Mouse (Mus musculus) T-helper 2 cell (primary cell): ENCODE measurements around the gene Notch2.
"Not testable (repeated sequence)": the region's sequence is repeated elsewhere in the genome, so short reads cannot be mapped to it uniquely, and the experiment has no call there.

Experiments used
- in situ Hi-C: fragments of 300-600 bp; cut with MboI, MseI; formaldehyde crosslinking; loops from one replicate; pipeline ENCODE4 v1.15.1; 2025; ENCODE audit warnings: high pct_unique_total_duplicates

Notch2 gene

GRCm38 (mm10) chr3:98096981-98097380 is 83.7 kb downstream of the Notch2 start:
- in situ Hi-C loops: no loop called here

GRCm38 (mm10) chr3:98098676-98099075 is 85.3 kb downstream of the Notch2 start:
- in situ Hi-C loops: no loop called here

- in situ Hi-C loops: no loop called here
Observed at GRCm38 (mm10) chr3:98099287-98099686, 86.0 kb downstream of the Notch2 start.

GRCm38 (mm10) chr3:98101541-98101940 is 88.2 kb downstream of the Notch2 start:
- in situ Hi-C loops: loop anchor here (25.0 kb wide), 1 partner anchor 189 kb away; the partner anchor contains the start of gene Sec22b

DNA sequence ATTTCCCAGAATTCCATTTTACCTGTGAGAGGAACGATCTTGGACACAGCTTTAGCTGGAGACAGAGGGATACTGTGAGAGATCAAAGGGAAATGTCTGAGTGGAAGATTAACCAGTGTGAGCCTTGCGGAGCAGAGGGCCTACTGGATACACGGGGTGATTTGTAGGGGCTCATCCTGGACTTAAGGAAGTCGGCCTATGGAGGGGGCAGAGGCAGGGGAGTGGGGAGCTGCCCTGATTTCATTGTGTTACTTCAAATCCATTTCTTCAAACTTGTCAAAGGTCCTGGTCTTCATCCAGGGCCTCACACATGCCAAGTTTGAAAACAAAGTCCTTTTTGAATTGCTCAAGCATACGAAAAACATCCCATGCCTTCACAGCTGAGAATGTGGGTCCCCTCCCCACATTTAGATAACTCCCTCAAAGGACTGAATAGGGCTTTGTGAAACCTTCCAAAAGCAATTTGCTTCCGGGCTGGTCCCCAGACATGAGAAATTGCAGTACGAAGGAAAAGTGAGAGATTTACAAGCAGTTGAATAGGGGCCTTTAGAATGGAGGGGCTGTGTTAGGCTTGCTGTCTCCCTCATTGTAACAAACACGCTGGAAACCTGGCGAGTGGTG is 91.6 kb downstream of the Notch2 start:
- in situ Hi-C loops: loop anchor here (25.0 kb wide), 1 partner anchor 193 kb away; the partner anchor contains the start of gene Sec22b

- in situ Hi-C loops: loop anchor here (25.0 kb wide), 1 partner anchor 193 kb away; the partner anchor contains the start of gene Sec22b
Observed at GRCm38 (mm10) chr3:98105496-98105895, 92.2 kb downstream of the Notch2 start.

DNA sequence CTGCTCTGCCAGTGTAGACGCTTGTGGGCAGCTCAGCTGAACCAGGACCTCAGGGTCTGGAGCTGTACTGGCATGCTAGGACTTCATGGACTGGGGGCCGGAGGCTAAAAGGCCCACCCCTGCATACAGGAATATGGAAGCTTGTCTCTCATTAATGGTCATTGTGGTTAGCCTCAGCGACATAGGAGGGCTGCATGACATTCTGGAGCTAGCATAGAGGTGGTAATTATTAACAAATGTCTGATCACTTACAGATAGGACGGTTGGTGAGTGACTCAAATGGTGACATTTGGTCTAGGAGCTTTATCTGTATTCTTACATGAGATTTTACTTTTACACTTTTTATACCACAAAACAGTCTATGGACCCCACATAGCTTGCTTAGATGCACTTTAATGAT is 92.8 kb downstream of the Notch2 start:
- in situ Hi-C loops: loop anchor here (25.0 kb wide), 1 partner anchor 194 kb away; the partner anchor contains the start of gene Sec22b

GRCm38 (mm10) chr3:98106590-98107313 is 93.4 kb downstream of the Notch2 start:
- in situ Hi-C loops: loop anchor here (25.0 kb wide), 1 partner anchor 194 kb away; the partner anchor contains the start of gene Sec22b

DNA sequence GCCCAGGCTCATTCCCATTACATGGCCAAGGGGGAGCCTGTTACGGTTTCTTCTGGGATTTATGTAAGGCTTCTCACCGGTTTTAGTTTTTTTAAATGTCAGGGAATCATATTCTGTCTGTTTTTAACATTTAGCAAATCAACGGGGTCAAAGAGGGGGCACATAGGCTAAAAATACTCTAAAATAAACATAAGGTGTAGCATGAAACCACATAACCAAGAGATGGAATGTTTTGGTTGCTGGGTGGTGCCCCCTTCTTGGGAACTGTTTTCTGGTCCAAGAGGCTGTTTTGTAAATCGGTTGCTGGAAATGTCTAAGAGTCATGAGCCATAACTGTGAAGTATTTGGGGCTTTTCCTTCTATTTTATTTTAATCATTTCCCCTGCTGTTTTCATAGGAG is 95.1 kb downstream of the Notch2 start:
- in situ Hi-C loops: loop anchor here (25.0 kb wide), 1 partner anchor 196 kb away; the partner anchor contains the start of gene Sec22b

DNA sequence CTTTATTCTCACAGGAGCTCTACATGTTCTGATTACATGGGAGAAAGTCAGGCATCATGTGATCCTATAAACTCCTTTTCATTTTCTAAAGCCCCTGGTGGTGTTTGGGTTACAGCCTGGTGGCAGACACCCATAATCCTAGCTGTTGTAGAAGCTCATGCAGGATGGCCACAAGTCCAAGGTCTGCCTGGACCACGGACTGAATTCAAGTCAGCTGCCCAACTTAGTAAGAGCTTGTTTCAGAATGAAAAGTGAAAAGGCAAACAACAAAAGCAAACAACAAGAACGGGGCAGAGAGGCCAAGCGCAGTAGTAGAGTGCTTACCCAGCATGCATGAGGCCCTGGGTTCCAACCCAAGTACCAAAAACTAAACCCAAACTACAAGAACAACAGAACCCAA is 95.5 kb downstream of the Notch2 start:
- in situ Hi-C loops: loop anchor here (25.0 kb wide), 1 partner anchor 197 kb away; the partner anchor contains the start of gene Sec22b

GRCm38 (mm10) chr3:98110610-98111009 is 97.3 kb downstream of the Notch2 start:
- in situ Hi-C loops: loop anchor here (25.0 kb wide), 1 partner anchor 198 kb away; the partner anchor contains the start of gene Sec22b

GRCm38 (mm10) chr3:98118252-98118651 is 104.9 kb downstream of the Notch2 start:
- in situ Hi-C loops: loop anchor here (25.0 kb wide), 1 partner anchor 206 kb away; the partner anchor contains the start of gene Sec22b

- in situ Hi-C loops: loop anchor here (25.0 kb wide), 1 partner anchor 207 kb away; the partner anchor contains the start of gene Sec22b
Observed at GRCm38 (mm10) chr3:98119338-98119737, 106.0 kb downstream of the Notch2 start.

GRCm38 (mm10) chr3:98120884-98121283 is 107.6 kb downstream of the Notch2 start:
- in situ Hi-C loops: loop anchor here (25.0 kb wide), 1 partner anchor 209 kb away; the partner anchor contains the start of gene Sec22b

DNA sequence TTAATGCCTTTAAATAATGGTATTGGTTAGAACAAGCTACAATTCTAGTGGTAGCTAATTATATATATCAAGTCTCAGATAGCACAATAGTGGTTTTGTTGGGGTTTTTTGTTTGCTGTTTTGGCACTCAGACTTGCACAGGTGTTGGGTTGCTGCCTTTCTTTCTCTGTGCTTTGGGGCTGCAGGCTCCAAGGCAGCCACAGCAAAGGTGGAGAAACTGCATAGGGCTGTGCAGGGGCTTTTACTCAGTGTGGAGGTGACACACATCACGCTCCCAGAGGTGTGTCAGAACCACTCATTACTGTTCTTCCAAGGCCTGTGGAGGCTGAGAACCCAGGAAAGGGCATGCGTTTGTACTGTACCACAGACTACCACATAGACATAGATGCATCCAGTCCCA is 114.4 kb downstream of the Notch2 start:
- in situ Hi-C loops: no loop called here

DNA sequence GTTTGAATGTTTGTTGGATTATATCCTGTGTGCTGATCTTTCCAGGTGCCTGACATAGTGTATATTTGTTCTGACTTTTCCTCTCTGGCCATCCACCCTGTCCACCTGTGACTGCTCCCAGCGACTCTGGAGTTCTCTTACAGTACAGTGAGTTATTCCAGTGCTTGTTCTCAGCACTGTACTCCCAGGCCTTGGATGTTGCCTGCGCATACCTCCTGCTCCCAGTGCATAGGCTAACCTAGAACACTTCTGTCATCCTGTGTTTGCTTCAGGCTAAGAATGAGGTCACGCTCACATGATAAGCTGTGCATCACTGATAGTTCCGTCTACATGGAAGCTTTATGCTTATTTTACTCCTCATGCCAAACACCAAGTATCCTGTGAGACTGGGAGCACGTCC is 115.4 kb downstream of the Notch2 start:
- in situ Hi-C loops: no loop called here

GRCm38 (mm10) chr3:98132140-98132539 is 118.8 kb downstream of the Notch2 start:
- in situ Hi-C loops: not testable (repeated sequence)

DNA sequence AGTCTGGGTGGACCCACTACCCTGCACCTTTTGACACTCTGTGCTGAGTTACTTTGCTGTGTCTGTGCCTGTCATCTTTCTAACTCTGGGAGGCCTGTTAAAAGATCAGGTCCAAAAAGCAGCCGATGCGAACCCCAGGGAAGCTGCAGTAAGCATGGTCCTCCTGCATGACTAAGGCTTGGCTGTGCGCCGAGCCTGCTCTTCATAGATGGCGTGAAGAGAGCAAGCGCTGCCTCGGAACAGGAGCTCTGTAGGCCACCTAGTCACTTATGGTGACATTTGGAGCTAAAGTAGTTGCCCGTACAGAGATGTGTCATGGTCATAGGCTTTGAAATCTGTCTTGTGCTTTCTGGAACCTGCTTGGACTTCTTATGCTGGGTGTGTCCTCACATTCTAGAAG is 119.3 kb downstream of the Notch2 start:
- in situ Hi-C loops: no loop called here

DNA sequence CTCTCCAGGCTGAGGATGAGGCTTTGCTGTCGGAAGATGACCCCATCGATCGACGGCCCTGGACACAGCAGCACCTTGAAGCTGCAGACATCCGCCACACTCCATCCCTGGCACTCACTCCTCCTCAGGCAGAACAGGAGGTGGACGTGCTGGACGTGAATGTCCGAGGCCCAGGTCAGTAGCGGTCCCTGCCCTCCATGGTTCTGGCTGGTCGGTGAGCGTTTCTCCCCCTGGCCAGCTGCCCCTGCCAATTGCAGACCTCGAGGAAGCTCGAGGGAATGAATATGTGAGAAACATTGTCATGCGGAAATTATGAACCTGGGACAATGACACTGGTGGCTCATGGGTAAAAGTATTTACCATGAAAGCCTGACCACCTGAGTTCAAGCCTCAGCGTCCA is 128.1 kb downstream of the Notch2 start:
- in situ Hi-C loops: no loop called here

DNA sequence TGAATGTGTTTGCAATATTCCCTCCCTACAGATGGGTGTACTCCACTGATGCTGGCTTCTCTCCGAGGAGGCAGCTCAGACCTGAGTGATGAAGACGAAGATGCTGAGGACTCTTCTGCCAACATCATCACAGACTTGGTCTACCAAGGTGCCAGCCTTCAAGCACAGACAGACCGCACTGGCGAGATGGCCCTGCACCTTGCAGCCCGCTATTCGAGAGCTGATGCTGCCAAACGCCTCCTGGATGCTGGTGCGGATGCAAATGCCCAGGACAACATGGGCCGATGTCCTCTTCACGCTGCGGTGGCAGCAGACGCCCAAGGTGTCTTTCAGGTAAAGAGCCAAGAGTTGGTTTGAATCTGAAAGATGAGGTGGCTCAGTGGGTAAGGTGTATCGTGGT is 129.5 kb downstream of the Notch2 start:
- in situ Hi-C loops: no loop called here

- in situ Hi-C loops: no loop called here
Observed at GRCm38 (mm10) chr3:98145204-98145603, 131.9 kb downstream of the Notch2 start.
